Mouse (Mus musculus) WW6 (cell line): ENCODE measurements around the gene Higd2a.

Experiments used
- DNase-seq: peaks from one replicate; pipeline ENCODE4 v3.0.0-alpha.2; 2013; ENCODE audit warnings: low read depth, low spot score

Gene Higd2a

GRCm38 (mm10) chr13:54621155-54621932 lies 31.3 kb downstream of the Higd2a start, which contains the start of gene Faf2:
TSS of gene Faf2 (plus strand) at chr13:54621784.
- peak; percentile 86 for DNase-seq

GRCm38 (mm10) chr13:54621960-54622521 lies 32.0 kb downstream of the Higd2a start:
- no peak for DNase-seq

- DNase-seq = no peak
Observed at GRCm38 (mm10) chr13:54629128-54629527, 39.1 kb downstream of the Higd2a start.

GRCm38 (mm10) chr13:54632731-54633277 lies 42.8 kb downstream of the Higd2a start:
- no peak for DNase-seq

GRCm38 (mm10) chr13:54635011-54635410 lies 45.0 kb downstream of the Higd2a start:
- DNase-seq = no peak
